Mouse (Mus musculus): ENCODE measurements around the gene Tm7sf3.

DNA sequence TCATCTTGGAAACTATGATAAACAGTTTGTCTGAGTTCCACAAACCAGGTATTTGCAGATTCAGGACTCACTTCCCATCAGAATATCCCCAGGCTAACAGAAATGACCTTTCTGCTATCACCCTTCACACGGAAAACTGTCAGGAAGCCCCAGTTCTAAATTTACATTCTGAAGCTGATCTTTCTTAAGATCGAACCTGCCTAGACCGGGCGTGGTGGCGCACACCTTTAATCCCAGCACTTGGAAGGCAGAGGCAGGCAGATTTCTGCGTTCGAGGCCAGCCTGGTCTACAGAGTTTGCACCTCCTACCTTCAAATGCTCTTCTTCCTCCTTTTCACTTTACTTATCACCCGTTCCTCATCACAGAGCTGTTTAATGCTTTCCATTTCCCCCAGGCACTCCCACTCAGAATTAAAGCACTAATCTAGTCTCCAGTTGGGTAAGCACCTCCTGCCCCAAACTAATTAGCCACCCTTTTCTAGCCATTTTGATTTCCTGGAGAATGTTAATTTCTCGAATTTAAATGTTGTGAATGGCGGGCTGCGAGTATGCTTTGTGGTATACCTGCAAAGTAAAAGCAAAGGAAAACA is 908 bp downstream of the Tm7sf3 start:
- TF ChIP-seq CTCF (IDR thresholded peaks at IDR 0.05; ENCODE audit: borderline replicate concordance, extremely low read depth, insufficient read depth, insufficient read length) (no peak), POLR2A (IDR thresholded peaks at IDR 0.05; ENCODE audit: borderline replicate concordance, extremely low read depth, insufficient read depth, insufficient read length, poor library complexity, severe bottlenecking) (no peak)
